Mouse (Mus musculus) liver, embryonic 14.5 days (tissue): ENCODE data around the gene Disp1. TPM values are rescaled to one million over a fixed set of nuclear protein-coding genes. Genes with fewer than 3 reads are reported as not detected.

ENCODE experiments used
- ATAC-seq: fragments of 200-750 bp; cut with Nextera tagmentation; 2 replicates; pipeline ENCODE4 v1.8.0; 2017; ENCODE audit warnings: moderate number of reproducible peaks, mild to moderate bottlenecking, moderate library complexity; ENCODE audit not compliant: insufficient read depth
- DNase-seq, 3 experiments: peaks; one replicate each; pipeline ENCODE4 v3.0.0-alpha.2; 2012 to 2013; ENCODE audit warnings: low read depth in 3 of 3, low spot score in 3 of 3
- H3K27ac ChIP-seq: fragments of 300-500 bp; sonication (generic); 2 replicates; pipeline ENCODE4 v1.5.1; 2014; ENCODE audit warnings: moderate library complexity, mild to moderate bottlenecking, control low read depth, inconsistent platforms
- H3K27me3 ChIP-seq: fragments of 300-500 bp; sonication (generic); 2 replicates; pipeline ENCODE4 v1.6.1; 2014; ENCODE audit warnings: mild to moderate bottlenecking, low read length, moderate library complexity; ENCODE audit not compliant: control insufficient read depth, insufficient read depth
- H3K36me3 ChIP-seq: fragments of 300-500 bp; sonication (generic); replicated peaks from 2 replicates; pipeline ENCODE4 v1.6.1; 2014; ENCODE audit warnings: low read depth; ENCODE audit not compliant: control insufficient read depth, insufficient read depth
- H3K4me1 ChIP-seq, 2 experiments: fragments of 200-500 bp in 1 of 2; fragments of 300-500 bp in 1 of 2; sonication (generic) in 1 of 2; replicated peaks; 2 replicates each; pipeline ENCODE4 v1.6.1; 2012 to 2014; ENCODE audit warnings: antibody characterized with exemption in 1 of 2, inconsistent platforms in 1 of 2, low read length in 1 of 2; ENCODE audit not compliant: control insufficient read depth in 2 of 2, insufficient read depth in 2 of 2
- H3K4me2 ChIP-seq: fragments of 300-500 bp; sonication (generic); 2 replicates; pipeline ENCODE4 v1.6.1; 2014; ENCODE audit warnings: low read depth, mild to moderate bottlenecking, control low read depth, moderate library complexity
- H3K4me3 ChIP-seq, 2 experiments: fragments of 200-500 bp in 1 of 2; fragments of 300-500 bp in 1 of 2; sonication (generic) in 1 of 2; 2 replicates each; pipeline ENCODE4 v1.5.1; 2012 to 2014; ENCODE audit warnings: low read depth in 2 of 2, low read length in 2 of 2, mild to moderate bottlenecking in 2 of 2, control low read depth in 1 of 2, inconsistent platforms in 1 of 2, moderate library complexity in 1 of 2; ENCODE audit not compliant: insufficient read depth in 1 of 2
- H3K9ac ChIP-seq: fragments of 300-500 bp; sonication (generic); replicated peaks from 2 replicates; pipeline ENCODE4 v1.6.1; 2014; ENCODE audit warnings: mild to moderate bottlenecking, control low read depth, moderate library complexity
- H3K9me3 ChIP-seq: fragments of 300-500 bp; sonication (generic); 2 replicates; pipeline ENCODE4 v1.6.1; 2016; ENCODE audit warnings: low read length, mixed read lengths; ENCODE audit not compliant: control insufficient read depth
- CTCF ChIP-seq: IDR thresholded peaks from 2 replicates; pipeline ENCODE4 v1.5.1; 2016; ENCODE audit warnings: antibody characterized with exemption, low read depth, control low read depth
- EP300 ChIP-seq: IDR thresholded peaks from 2 replicates; pipeline ENCODE4 v1.6.1; 2016; ENCODE audit warnings: antibody characterized with exemption, low read depth
- WGBS: fragments of 180-500 bp; shearing (Covaris S2); extraction: QIAGEN DNeasy Blood & Tissue Kit; methylation state at CpG from one replicate; pipeline ENCODE4 v1.1.7; 2014; ENCODE audit not compliant: insufficient replicate concordance; 5-methylcytosine and 5-hydroxymethylcytosine counted together
- polyA plus RNA-seq, 2 experiments: library from polyadenylated mRNA; depleted of rRNA in 1 of 2; stranded (reverse) in 1 of 2; unstranded in 1 of 2; fragments of >200 nt; fragmentation: Nextera tagmentation in 1 of 2; extraction: Ambion mirVana in 1 of 2; gene quantifications; 2 replicates each; pipeline versions ENCODE4 v1.2.1 to v1.2.3; 2012 to 2014

Gene Disp1
- polyA plus RNA-seq, 2 experiments, result 2.0 to 2.4 TPM

GRCm38 (mm10) chr1:183237901-183238300 is 16.6 kb upstream of the Disp1 start:
- no peak overlapping the region for H3K9ac ChIP-seq
- no peak overlapping the region for H3K4me2 ChIP-seq
- ATAC-seq (no peak), DNase-seq (no peak)
- no peak overlapping the region for H3K4me3 ChIP-seq
- TF ChIP-seq EP300, result no peak
- TF ChIP-seq CTCF, result peak; percentile 42; the same call in 1 of the 2 replicates
- peaks cover 0 to 2% of the 10 kb centered on the region in 2 experiments; a peak in 2 of 4 replicates for H3K4me1 ChIP-seq
- no peaks in the 10 kb centered on the region for H3K27me3 ChIP-seq
- no peak overlapping the region for H3K27ac ChIP-seq
- 15% methylated on average over 2 of the region's 2 CpGs for WGBS
- no peaks in the 10 kb centered on the region for H3K36me3 ChIP-seq
- no peaks in the 10 kb centered on the region for H3K9me3 ChIP-seq

- peaks cover 0 to 4% of the 10 kb centered on the region in 2 experiments; a peak in 2 of 4 replicates for H3K4me1 ChIP-seq
- no peak overlapping the region for H3K4me2 ChIP-seq
- H3K36me3 ChIP-seq, result no peaks in the 10 kb centered on the region
- no peak for TF ChIP-seq CTCF
- TF ChIP-seq EP300, result no peak
- H3K9me3 ChIP-seq, result no peaks in the 10 kb centered on the region
- no peaks in the 10 kb centered on the region for H3K27me3 ChIP-seq
- no peak for DNase-seq
- 62% methylated on average over 5 of the region's 5 CpGs for WGBS
- H3K27ac ChIP-seq, result no peak overlapping the region
- no peak overlapping the region for H3K9ac ChIP-seq
- H3K4me3 ChIP-seq, result no peak overlapping the region
- no peak for ATAC-seq
Measured at GRCm38 (mm10) chr1:183236460-183236859, 15.1 kb upstream of the Disp1 start.

GRCm38 (mm10) chr1:183233679-183234174 is 12.4 kb upstream of the Disp1 start:
- Histone ChIP-seq H3K4me1 (peaks cover 0 to 6% of the 10 kb centered on the region in 2 experiments; a peak in 2 of 4 replicates), H3K36me3 (no peaks in the 10 kb centered on the region), H3K9ac (no peak overlapping the region), H3K9me3 (no peaks in the 10 kb centered on the region), H3K27me3 (no peaks in the 10 kb centered on the region), H3K4me3 (no peak overlapping the region), H3K4me2 (no peak overlapping the region), H3K27ac (no peak overlapping the region)
- no peak for DNase-seq
- TF ChIP-seq CTCF (no peak), EP300 (no peak)
- no peak for ATAC-seq
- 74% methylated on average over 11 of the region's 11 CpGs for WGBS

GRCm38 (mm10) chr1:183232985-183233678 is 11.8 kb upstream of the Disp1 start:
- Histone ChIP-seq H3K27me3 (no peaks in the 10 kb centered on the region), H3K9me3 (no peaks in the 10 kb centered on the region), H3K9ac (no peak overlapping the region), H3K4me2 (no peak overlapping the region), H3K36me3 (no peaks in the 10 kb centered on the region), H3K4me3 (no peak overlapping the region), H3K4me1 (peaks cover 0 to 6% of the 10 kb centered on the region in 2 experiments; a peak in 2 of 4 replicates), H3K27ac (no peak overlapping the region)
- peak; percentile 52; the same call in 1 of the 2 replicates for ATAC-seq
- TF ChIP-seq CTCF (no peak), EP300 (no peak)
- WGBS, result 56% methylated on average over 7 of the region's 7 CpGs
- DNase-seq, result no peak

- no peaks in the 10 kb centered on the region for H3K36me3 ChIP-seq
- H3K4me1 ChIP-seq, result peaks cover 0 to 8% of the 10 kb centered on the region in 2 experiments; a peak in 1 of 4 replicates
- ATAC-seq (peak; percentile 55; the same call in 1 of the 2 replicates), DNase-seq (no peak)
- TF ChIP-seq CTCF, result no peak
- TF ChIP-seq EP300, result no peak
- H3K27ac ChIP-seq, result no peak overlapping the region
- H3K27me3 ChIP-seq, result no peaks in the 10 kb centered on the region
- H3K9ac ChIP-seq, result no peak overlapping the region
- H3K4me2 ChIP-seq, result no peak overlapping the region
- WGBS, result 45% methylated on average over 7 of the region's 7 CpGs
- no peaks in the 10 kb centered on the region for H3K9me3 ChIP-seq
- H3K4me3 ChIP-seq, result no peak overlapping the region
Measured at GRCm38 (mm10) chr1:183227469-183227868, 6.1 kb upstream of the Disp1 start.
